Mouse (Mus musculus) cerebellum, adult 2 months (tissue): ENCODE measurements at regions not wholly inside any gene's neighbourhood (a gene's known extent, or its start where the extent isn't known, plus 50 kb on each side); places are given as distances from the start of the nearest gene placed in this dataset.

ENCODE experiments used
- DNase-seq, 2 experiments: peaks; one replicate each; pipeline ENCODE4 v3.0.0; 2021
- H3K27ac ChIP-seq: fragments of 200-500 bp; 2 replicates; pipeline ENCODE4 v1.5.1; 2012; ENCODE audit warnings: low read length, control low read depth, inconsistent platforms; ENCODE audit not compliant: insufficient read depth
- H3K27me3 ChIP-seq: fragments of 200-500 bp; 2 replicates; pipeline ENCODE4 v1.6.1; 2012; ENCODE audit warnings: inconsistent platforms, mild to moderate bottlenecking, low read length, moderate library complexity; ENCODE audit not compliant: control insufficient read depth, insufficient read depth
- H3K4me1 ChIP-seq: fragments of 200-500 bp; 2 replicates; pipeline ENCODE4 v1.6.1; 2011; ENCODE audit warnings: low read length; ENCODE audit not compliant: control insufficient read depth, insufficient read depth
- H3K4me3 ChIP-seq: fragments of 200-500 bp; replicated peaks from 2 replicates; pipeline ENCODE3; 2011; ENCODE audit warnings: mild to moderate bottlenecking, low read depth, low read length, control low read depth; ENCODE audit not compliant: insufficient read depth
- CTCF ChIP-seq: fragments of 200-500 bp; IDR thresholded peaks from 2 replicates; pipeline ENCODE4 v1.5.1; 2011; ENCODE audit warnings: low read depth, mild to moderate bottlenecking, control low read depth, low read length, moderate library complexity, borderline replicate concordance; ENCODE audit not compliant: insufficient read depth
- POLR2A ChIP-seq: fragments of 200-500 bp; IDR thresholded peaks from 2 replicates; pipeline ENCODE4 v1.6.1; 2011; ENCODE audit warnings: low read length, control low read depth, borderline replicate concordance; ENCODE audit not compliant: insufficient read depth
- WGBS: fragments of 180-500 bp; shearing (Covaris S2); methylation state at CpG from one replicate; pipeline ENCODE4 v1.1.7; 2018; 5-methylcytosine and 5-hydroxymethylcytosine counted together

DNA sequence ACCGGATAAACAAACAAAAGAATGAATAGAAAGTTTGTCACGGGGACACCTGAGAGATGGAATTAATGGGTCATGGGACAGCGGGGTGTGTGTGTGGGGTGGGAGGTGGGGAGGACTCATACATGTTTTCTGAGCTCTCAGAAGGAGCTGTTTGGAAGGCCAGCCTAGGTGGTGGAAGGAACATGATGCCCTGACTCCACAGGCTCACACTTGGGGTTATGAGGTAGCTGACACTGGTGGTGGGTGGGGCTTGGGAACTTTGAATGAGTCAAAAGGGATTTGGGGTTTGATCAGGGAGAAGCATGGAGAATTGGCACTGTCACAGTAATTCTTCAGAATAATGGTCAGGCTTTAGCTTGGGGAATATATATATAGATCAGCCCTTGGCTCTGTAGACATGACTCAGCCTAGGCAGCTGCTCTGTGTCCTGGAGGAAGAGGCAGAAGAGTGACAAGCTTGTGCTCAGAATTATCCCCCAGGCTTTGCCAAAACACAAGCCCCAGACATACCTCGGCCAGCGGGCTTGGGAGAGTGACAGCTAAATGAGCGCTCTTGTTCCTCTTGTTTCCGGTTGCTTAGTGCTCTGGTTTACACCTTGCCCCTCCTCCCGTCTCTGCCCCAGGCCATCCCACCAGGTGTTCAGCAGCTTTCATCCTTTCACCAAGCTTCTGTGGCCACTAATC is 191.6 kb downstream of the Snx10 start:
- H3K4me1 ChIP-seq, result peaks cover 7% of the 10 kb centered on the region
- H3K27me3 ChIP-seq, result no peaks in the 10 kb centered on the region
- TF ChIP-seq CTCF, result no peak
- TF ChIP-seq POLR2A, result no peak
- 41% methylated on average over 8 of the region's 8 CpGs for WGBS
- no peak overlapping the region for H3K27ac ChIP-seq
- no peak for DNase-seq
- no peak overlapping the region for H3K4me3 ChIP-seq

DNA sequence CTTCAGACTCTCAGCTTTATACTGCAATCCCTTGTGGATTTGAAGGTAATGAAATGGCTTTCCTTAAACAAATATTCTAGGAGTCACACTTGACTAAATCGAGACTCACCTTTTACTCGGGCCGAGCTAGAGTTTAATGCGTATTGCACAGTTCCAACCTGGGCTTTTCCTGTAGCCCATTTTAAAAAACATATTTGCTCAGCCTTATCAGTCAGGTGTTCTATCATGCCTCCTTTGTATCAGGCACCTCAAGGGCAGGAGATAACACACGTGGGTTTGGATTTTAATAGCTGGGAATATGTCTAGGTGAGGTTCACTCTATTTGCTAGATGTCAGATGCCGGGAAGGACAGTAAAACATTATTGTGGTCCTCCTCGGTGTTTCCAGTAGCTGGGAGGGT is 193.7 kb downstream of the Snx10 start:
- no peak overlapping the region for H3K4me3 ChIP-seq
- no peak for DNase-seq
- H3K4me1 ChIP-seq, result peaks cover 3% of the 10 kb centered on the region
- no peak overlapping the region for H3K27ac ChIP-seq
- 92% methylated on average over 7 of the region's 7 CpGs for WGBS
- no peak for TF ChIP-seq CTCF
- no peak for TF ChIP-seq POLR2A
- no peaks in the 10 kb centered on the region for H3K27me3 ChIP-seq

DNA sequence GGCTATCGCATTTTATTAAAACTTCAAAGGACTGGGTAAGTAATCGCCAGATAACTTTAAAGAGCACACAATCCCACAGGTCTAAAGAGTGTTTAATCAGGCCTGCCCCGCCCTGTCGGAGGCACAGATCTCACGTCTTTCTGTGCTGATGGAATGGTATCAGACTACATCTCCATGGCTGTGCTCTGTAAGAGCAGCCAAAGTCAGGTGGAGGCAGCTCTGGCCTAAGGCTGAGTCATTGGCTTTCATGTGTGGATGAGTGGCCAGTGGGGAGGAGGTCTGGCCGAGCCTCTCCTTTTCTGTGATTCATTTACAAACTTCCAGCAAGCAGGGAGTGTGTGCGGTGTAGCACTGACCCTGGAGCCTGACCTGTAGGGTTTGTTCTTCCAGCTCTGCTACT is 197.0 kb downstream of the Snx10 start:
- H3K4me1 ChIP-seq, result no peaks in the 10 kb centered on the region

DNA sequence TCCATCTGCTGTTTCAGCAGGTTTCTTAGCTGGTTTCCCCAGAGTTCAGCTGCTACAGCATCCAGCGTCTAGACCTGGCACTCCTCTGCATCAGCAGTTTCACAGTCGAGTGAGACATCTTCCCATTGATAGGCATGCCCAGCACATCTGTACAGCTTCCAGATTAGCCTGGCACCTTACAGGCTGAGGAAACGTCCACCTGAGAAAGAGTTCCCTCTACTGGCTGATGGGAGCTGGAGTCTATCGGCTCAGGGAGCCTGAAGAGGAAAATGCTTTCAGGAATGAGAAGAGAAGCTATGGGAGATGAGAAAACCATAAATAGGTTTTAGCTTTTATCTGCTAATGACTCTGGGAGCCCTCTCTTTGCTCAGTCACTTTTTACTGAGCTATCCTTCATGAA is 199.4 kb downstream of the Snx10 start:
- Histone ChIP-seq H3K4me1 (0 out of 2 replicates have a peak, but pooled peaks cover 2% of the 10 kb centered on the region), H3K4me3 (no peak overlapping the region), H3K27me3 (no peaks in the 10 kb centered on the region), H3K27ac (no peak overlapping the region)
- no peak for DNase-seq
- TF ChIP-seq POLR2A, result no peak
- no peak for TF ChIP-seq CTCF
- 17% methylated on average over 4 of the region's 4 CpGs for WGBS

More for the DNA sequence above, 197.0 kb downstream of the Snx10 start:
- 92% methylated on average over 7 of the region's 7 CpGs for WGBS
- Histone ChIP-seq H3K27ac (no peak overlapping the region), H3K4me3 (no peak overlapping the region), H3K27me3 (no peaks in the 10 kb centered on the region)
- DNase-seq, result no peak
- TF ChIP-seq POLR2A, result no peak
- no peak for TF ChIP-seq CTCF

DNA sequence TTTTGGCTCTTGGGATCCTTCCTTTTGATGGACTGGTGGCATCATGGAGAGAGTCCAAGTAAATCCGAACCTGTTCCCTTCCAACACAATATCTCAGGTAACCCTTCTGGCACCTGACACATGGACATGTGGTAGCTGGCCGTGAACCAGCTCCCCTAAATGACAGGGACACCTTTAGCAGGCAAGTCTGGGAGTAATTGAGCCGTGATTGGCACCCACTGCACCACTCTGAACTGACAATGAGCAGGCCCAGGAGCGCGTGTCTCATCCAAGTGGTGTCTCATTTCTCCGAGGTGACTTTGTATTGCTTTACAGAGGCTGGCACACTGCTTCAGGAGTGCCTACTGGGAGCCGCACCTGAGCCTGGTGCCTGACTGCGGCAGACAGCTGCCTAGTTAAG is 203.5 kb downstream of the Snx10 start:
- WGBS, result 53% methylated on average over 8 of the region's 8 CpGs
- no peak for TF ChIP-seq POLR2A
- TF ChIP-seq CTCF, result no peak
- Histone ChIP-seq H3K4me3 (no peak overlapping the region), H3K4me1 (peaks cover 12% of the 10 kb centered on the region; the same call in 1 of the 2 replicates), H3K27ac (no peak overlapping the region), H3K27me3 (no peaks in the 10 kb centered on the region)
- DNase-seq, result no peak

DNA sequence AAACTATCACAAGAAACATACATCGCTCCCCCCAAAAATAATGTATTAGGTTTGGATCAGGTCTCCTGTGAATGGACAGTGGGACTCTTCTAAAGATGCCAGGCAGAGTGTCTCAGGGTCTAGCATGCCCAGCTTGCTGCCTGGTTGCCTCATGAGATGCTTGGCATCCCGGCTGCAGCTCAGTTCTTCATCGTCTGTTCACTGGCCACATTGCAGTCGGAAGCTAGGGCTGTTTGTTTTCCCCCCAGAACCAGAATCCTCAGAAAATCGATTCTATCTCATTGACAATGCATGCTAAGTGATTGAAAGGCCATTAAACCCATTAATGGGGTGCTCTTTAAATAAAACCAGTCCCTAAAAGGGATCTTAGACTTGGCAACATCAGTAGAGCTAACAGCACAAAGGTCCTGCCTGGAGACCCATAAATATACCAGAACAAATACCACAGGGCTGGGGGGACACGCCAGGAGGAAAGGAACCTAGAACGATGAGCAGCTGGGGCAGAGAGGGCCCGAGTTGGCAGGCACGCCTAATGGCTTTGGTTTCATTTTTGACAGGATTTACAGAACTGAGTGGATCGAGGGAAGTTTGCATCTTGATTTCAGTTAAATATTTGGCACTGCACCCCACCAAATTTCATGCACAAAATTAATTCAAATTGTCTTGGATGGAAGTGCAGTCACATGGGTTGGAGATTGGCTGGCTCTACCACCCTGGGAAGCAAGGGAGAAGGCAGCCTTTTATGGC is 205.3 kb downstream of the Snx10 start:
- TF ChIP-seq POLR2A, result no peak
- TF ChIP-seq CTCF, result no peak
- H3K27ac ChIP-seq, result no peak overlapping the region
- peaks cover 15% of the 10 kb centered on the region for H3K4me1 ChIP-seq
- 65% methylated on average over 10 of the region's 10 CpGs for WGBS
- H3K4me3 ChIP-seq, result no peak overlapping the region
- DNase-seq, result no peak
- no peaks in the 10 kb centered on the region for H3K27me3 ChIP-seq

DNA sequence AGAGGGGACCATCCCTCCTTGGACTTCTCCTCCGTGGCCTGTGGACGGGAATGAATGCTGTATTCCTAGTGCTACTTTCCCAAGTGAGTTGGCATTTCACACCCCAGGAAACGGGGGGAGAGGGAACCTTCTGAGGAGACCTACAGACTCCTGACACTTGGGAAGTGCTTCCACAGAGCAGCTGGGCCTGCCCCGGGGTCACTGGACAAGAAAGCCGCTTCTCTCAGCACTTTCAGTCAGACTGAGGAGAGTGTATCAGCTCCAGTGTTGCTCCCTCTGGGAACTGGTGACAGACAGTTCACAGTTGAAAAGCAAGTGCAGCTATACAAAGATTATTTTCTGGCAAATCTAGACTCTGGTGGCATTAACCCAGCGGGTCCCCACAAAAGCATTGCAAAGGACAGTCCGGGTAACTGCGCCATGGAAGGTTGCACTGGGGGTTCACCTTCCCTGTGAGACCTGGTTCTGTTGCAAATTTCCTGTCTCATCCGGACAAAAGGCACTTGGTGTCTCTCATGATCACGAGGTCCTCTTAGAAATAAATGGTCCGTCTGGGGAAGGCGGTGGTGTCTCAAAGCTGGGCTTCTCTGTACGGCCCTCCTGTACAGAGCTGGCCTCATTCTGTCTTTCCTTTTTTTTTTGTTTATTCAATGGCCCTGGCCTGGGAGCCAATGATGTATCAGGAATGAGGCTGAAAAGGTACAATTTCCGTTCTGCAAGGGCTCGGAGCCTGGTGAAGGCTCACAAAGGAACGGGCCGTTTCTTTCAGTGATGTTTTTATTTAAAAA is 207.1 kb downstream of the Snx10 start:
- WGBS, result 79% methylated on average over 17 of the region's 17 CpGs
- DNase-seq, result no peak
- Histone ChIP-seq H3K27ac (no peak overlapping the region), H3K4me1 (peaks cover 15% of the 10 kb centered on the region), H3K4me3 (no peak overlapping the region), H3K27me3 (no peaks in the 10 kb centered on the region)
- TF ChIP-seq POLR2A (no peak), CTCF (no peak)
